Mouse (Mus musculus) hindbrain, embryonic 11.5 days (tissue): ENCODE measurements around the gene Capn3. TPM values are rescaled to one million over a fixed set of nuclear protein-coding genes. Genes with fewer than 3 reads are reported as not detected.

Experiments
- ATAC-seq: fragments of 200-750 bp; cut with Nextera tagmentation; 2 replicates; pipeline ENCODE4 v1.8.0; 2017; ENCODE audit warnings: mild to moderate bottlenecking, moderate TSS enrichment, moderate library complexity; ENCODE audit not compliant: low FRiP score
- DNase-seq: peaks from one replicate; pipeline ENCODE4 v3.0.0-alpha.2; 2015; ENCODE audit warnings: low spot score
- H3K27ac ChIP-seq: fragments of 300-500 bp; sonication (generic); 2 replicates; pipeline ENCODE4 v1.5.1; 2014; ENCODE audit warnings: mild to moderate bottlenecking, low read depth, low read length
- H3K27me3 ChIP-seq: fragments of 300-500 bp; sonication (generic); 2 replicates; pipeline ENCODE4 v1.6.1; 2014; ENCODE audit warnings: mild to moderate bottlenecking, low read length, moderate library complexity, mixed read lengths; ENCODE audit not compliant: control insufficient read depth, insufficient read depth
- H3K36me3 ChIP-seq: fragments of 300-500 bp; sonication (generic); 2 replicates; pipeline ENCODE4 v1.6.1; 2014; ENCODE audit warnings: mild to moderate bottlenecking, low read length, moderate library complexity, mixed read lengths; ENCODE audit not compliant: control insufficient read depth, insufficient read depth
- H3K4me1 ChIP-seq: fragments of 300-500 bp; sonication (generic); replicated peaks from 2 replicates; pipeline ENCODE4 v1.6.1; 2014; ENCODE audit warnings: low read length, mixed read lengths; ENCODE audit not compliant: control insufficient read depth, insufficient read depth
- H3K4me2 ChIP-seq: fragments of 300-500 bp; sonication (generic); replicated peaks from 2 replicates; pipeline ENCODE4 v1.6.1; 2014; ENCODE audit warnings: mild to moderate bottlenecking, low read depth, low read length
- H3K4me3 ChIP-seq: fragments of 300-500 bp; sonication (generic); 2 replicates; pipeline ENCODE4 v1.5.1; 2014; ENCODE audit warnings: low read depth, low read length
- H3K9ac ChIP-seq: fragments of 300-500 bp; sonication (generic); 2 replicates; pipeline ENCODE4 v1.6.1; 2014; ENCODE audit warnings: low read depth, low read length
- H3K9me3 ChIP-seq: fragments of 300-500 bp; sonication (generic); 2 replicates; pipeline ENCODE4 v1.6.1; 2016; ENCODE audit warnings: low read length; ENCODE audit not compliant: control insufficient read depth
- WGBS: fragments of 180-500 bp; shearing (Covaris S2); extraction: QIAGEN DNeasy Blood & Tissue Kit; methylation state at CpG from one replicate; pipeline ENCODE4 v1.1.7; 2014; 5-methylcytosine and 5-hydroxymethylcytosine counted together
- polyA plus RNA-seq: library from polyadenylated mRNA; unstranded; fragments of >200 nt; fragmentation: Nextera tagmentation; extraction: Ambion mirVana; gene quantifications from 2 replicates; pipeline ENCODE4 v1.2.1, GENCODE M21; 2014

Gene Capn3
- polyA plus RNA-seq, 1 experiment from 2014 or later = 1.6 TPM

GRCm38 (mm10) chr2:120469715-120470114 lies 13.9 kb downstream of the Capn3 start:
- Histone ChIP-seq H3K27ac (no peak overlapping the region), H3K4me3 (no peak overlapping the region), H3K9me3 (no peaks in the 10 kb centered on the region), H3K4me1 (no peaks in the 10 kb centered on the region), H3K9ac (no peak overlapping the region), H3K4me2 (no peak overlapping the region), H3K27me3 (no peaks in the 10 kb centered on the region), H3K36me3 (no peaks in the 10 kb centered on the region)
- 92% methylated on average over 10 of the region's 10 CpGs for WGBS
- no peak for ATAC-seq
- DNase-seq = no peak

- ATAC-seq = no peak
- WGBS = 77% methylated on average over 4 of the region's 4 CpGs
Observed at GRCm38 (mm10) chr2:120470856-120471255, 15.0 kb downstream of the Capn3 start.

GRCm38 (mm10) chr2:120476277-120477087 lies 20.7 kb downstream of the Capn3 start:
- no peaks in the 10 kb centered on the region for H3K9me3 ChIP-seq
- ATAC-seq = no peak
- WGBS = 67% methylated on average over 13 of the region's 13 CpGs
- no peak overlapping the region for H3K27ac ChIP-seq
- H3K36me3 ChIP-seq = no peaks in the 10 kb centered on the region
- no peak for DNase-seq
- no peak overlapping the region for H3K4me2 ChIP-seq
- H3K27me3 ChIP-seq = no peaks in the 10 kb centered on the region
- H3K9ac ChIP-seq = no peak overlapping the region
- H3K4me1 ChIP-seq = no peaks in the 10 kb centered on the region
- no peak overlapping the region for H3K4me3 ChIP-seq

More at GRCm38 (mm10) chr2:120470856-120471255, 15.0 kb downstream of the Capn3 start:
- no peak overlapping the region for H3K4me2 ChIP-seq
- no peak overlapping the region for H3K4me3 ChIP-seq
- no peaks in the 10 kb centered on the region for H3K27me3 ChIP-seq
- H3K36me3 ChIP-seq = no peaks in the 10 kb centered on the region
- no peak for DNase-seq
- no peak overlapping the region for H3K9ac ChIP-seq
- H3K4me1 ChIP-seq = no peaks in the 10 kb centered on the region
- H3K27ac ChIP-seq = no peak overlapping the region
- H3K9me3 ChIP-seq = no peaks in the 10 kb centered on the region

DNA sequence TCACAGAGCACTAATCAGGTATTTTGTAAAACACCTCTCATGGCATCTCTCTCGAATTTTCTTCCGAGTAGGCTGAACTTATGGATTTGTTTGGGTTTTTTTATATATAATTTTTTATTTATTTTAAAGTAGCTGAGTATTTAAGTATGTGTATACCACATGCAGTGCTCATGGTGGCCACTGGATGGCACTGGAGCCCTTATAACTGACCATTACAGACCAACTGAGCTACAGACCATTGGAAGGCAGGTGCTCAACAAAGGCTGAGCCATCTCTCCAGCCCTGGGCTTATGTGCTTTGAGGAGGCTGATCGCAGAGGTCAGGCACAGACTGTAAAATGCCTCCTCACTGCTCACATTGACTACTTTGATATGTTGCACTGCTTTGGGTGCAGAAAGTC lies 22.8 kb downstream of the Capn3 start:
- H3K27me3 ChIP-seq = no peaks in the 10 kb centered on the region
- ATAC-seq (0 out of 2 replicates have a peak, but pooled peaks have one; percentile 38), DNase-seq (peak; percentile 74)
- H3K4me2 ChIP-seq = no peak overlapping the region
- H3K4me1 ChIP-seq = no peaks in the 10 kb centered on the region
- no peak overlapping the region for H3K4me3 ChIP-seq
- H3K9me3 ChIP-seq = no peaks in the 10 kb centered on the region
- H3K36me3 ChIP-seq = no peaks in the 10 kb centered on the region
- no peak overlapping the region for H3K27ac ChIP-seq
- no peak overlapping the region for H3K9ac ChIP-seq
- 58% methylated on average over 3 of the region's 3 CpGs for WGBS

GRCm38 (mm10) chr2:120481921-120482320 lies 26.1 kb downstream of the Capn3 start:
- ATAC-seq = no peak
- no peak for DNase-seq
- Histone ChIP-seq H3K4me2 (no peak overlapping the region), H3K9me3 (no peaks in the 10 kb centered on the region), H3K27me3 (no peaks in the 10 kb centered on the region), H3K4me1 (no peaks in the 10 kb centered on the region), H3K9ac (no peak overlapping the region), H3K36me3 (no peaks in the 10 kb centered on the region), H3K4me3 (no peak overlapping the region), H3K27ac (no peak overlapping the region)
- WGBS = 81% methylated on average over 8 of the region's 8 CpGs

DNA sequence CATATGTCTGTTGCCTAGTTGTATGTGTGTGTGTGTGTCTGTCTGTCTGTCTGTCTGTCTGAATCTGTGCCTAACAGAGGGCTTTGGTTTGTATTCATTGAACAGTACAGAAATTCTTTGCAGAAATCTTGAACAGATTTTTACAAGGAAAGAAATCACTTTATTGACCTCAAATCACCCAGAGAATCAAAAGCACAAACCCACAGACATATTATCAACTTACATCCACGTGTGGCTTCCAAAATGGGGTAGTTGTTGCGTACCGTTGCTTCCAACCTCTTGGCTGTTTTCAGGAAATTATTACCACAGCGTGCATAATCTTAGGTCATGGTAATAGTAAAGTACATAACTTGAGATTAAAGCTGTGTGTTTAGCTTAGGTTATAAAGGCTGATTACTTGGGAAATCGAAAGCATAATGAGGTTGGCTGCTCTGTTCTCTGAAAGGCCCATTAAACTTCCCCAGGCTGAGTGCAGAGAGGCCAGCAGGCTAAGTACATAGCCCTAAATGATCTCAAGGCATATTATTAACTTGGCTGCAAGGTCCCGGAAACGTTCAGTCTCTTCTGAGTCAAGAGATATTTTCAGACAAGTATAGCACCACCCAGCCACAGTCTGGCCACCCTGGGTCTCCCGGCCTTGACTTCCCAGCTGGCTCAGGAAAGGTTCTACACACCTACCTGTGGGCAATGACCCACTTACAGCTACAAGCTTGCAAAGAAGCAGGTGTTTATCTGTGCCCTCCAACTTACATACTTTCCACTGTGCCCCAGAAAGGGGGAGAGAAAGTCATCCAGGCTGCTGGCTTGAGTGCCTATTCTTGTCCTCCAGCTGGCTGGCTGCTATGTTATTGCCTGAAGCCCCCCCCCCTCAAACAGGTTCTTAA lies 26.9 kb downstream of the Capn3 start:
- H3K36me3 ChIP-seq = no peaks in the 10 kb centered on the region
- DNase-seq (no peak), ATAC-seq (no peak)
- no peaks in the 10 kb centered on the region for H3K9me3 ChIP-seq
- no peak overlapping the region for H3K4me3 ChIP-seq
- H3K9ac ChIP-seq = no peak overlapping the region
- H3K4me1 ChIP-seq = no peaks in the 10 kb centered on the region
- no peaks in the 10 kb centered on the region for H3K27me3 ChIP-seq
- H3K4me2 ChIP-seq = no peak overlapping the region
- H3K27ac ChIP-seq = no peak overlapping the region
- 85% methylated on average over 8 of the region's 8 CpGs for WGBS

- no peak overlapping the region for H3K9ac ChIP-seq
- DNase-seq (no peak), ATAC-seq (no peak)
- no peaks in the 10 kb centered on the region for H3K27me3 ChIP-seq
- H3K27ac ChIP-seq = no peak overlapping the region
- H3K4me2 ChIP-seq = no peak overlapping the region
- H3K4me3 ChIP-seq = no peak overlapping the region
- no peaks in the 10 kb centered on the region for H3K4me1 ChIP-seq
- WGBS = 95% methylated on average over 3 of the region's 3 CpGs
- H3K36me3 ChIP-seq = no peaks in the 10 kb centered on the region
- no peaks in the 10 kb centered on the region for H3K9me3 ChIP-seq
Observed at GRCm38 (mm10) chr2:120484241-120484640, 28.4 kb downstream of the Capn3 start.

DNA sequence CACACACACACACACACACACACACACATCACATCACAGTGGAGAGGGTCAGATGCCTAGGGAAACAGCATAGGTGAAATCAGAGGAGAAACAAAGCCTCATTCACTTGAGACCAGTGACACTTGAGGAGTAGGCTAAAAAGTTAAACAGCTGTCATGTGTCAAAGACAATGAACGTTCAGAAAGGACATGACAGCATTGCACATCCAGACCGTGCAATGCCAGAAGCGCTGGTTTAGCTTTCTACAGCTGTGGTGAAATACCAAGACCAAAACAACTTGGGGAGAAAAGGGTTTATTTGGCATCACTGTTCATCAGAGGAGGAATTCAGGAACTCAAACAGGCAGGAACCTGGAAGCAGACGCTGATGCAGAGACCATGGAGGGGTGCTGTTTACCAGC lies 37.4 kb downstream of the Capn3 start:
- H3K36me3 ChIP-seq = no peaks in the 10 kb centered on the region
- H3K27me3 ChIP-seq = no peaks in the 10 kb centered on the region
- ATAC-seq = no peak
- no peak overlapping the region for H3K27ac ChIP-seq
- no peak overlapping the region for H3K9ac ChIP-seq
- no peaks in the 10 kb centered on the region for H3K9me3 ChIP-seq
- WGBS = 66% methylated on average over 4 of the region's 4 CpGs
- no peak for DNase-seq
- H3K4me3 ChIP-seq = no peak overlapping the region
- no peak overlapping the region for H3K4me2 ChIP-seq
- no peaks in the 10 kb centered on the region for H3K4me1 ChIP-seq
